In the genomic region with DNA sequence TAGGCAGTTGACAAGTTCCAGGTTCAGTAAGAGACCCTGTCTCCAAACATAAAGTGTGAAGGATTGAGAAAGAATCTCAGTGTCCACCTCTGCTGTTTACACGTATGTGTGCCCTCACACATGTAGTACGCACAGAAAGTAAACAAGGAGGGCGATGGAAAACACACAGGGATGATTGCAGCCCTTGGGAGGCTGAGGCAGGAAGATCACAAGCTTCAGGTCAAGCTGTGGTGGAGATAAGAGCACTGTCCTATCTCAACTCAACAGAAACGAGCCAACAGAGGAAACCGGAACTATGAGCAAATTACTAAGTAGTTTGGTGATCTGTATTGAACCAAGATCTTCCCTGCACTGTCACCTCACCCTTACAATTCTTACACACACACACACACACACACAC, we compare ENCODE assay signal across 1 mouse cellular context.
TF ChIP-seq lines count a peak whose summit lies in the region.

No protein-coding gene starts in this region.

TF ChIP-seq in MEL, 35 proteins besides CTCF, POLR2A, EP300 and RAD21:
- TF ChIP-seq GATA1 (IDR thresholded peaks at IDR 0.05; ENCODE audit: low read depth, low read length) (peak; percentile 57; the same call in 1 of the 2 replicates), SIN3A (IDR thresholded peaks at IDR 0.05; ENCODE audit: low read length) (no peak), MAFK (IDR thresholded peaks at IDR 0.05; ENCODE audit: borderline replicate concordance, low read depth, low read length) (no peak), SMC3 (IDR thresholded peaks at IDR 0.05; ENCODE audit: low read depth, low read length) (no peak), TAL1 (IDR thresholded peaks at IDR 0.05; ENCODE audit: low read length) (peak; percentile 43; the same call in 1 of the 2 replicates), POLR2AphosphoS2 (IDR thresholded peaks at IDR 0.05; ENCODE audit: low read length) (no peak), ZMIZ1 (IDR thresholded peaks at IDR 0.05; ENCODE audit: low read depth, low read length) (no peak), E2F4 (IDR thresholded peaks at IDR 0.05; ENCODE audit: borderline replicate concordance, low read depth, low read length) (no peak)
TF ChIP-seq in MEL: peak in this region for 2.
